Mouse (Mus musculus) intestine, embryonic 14.5 days (tissue): Measurements from ENCODE around the gene Galnt7. TPM values are rescaled to one million over a fixed set of nuclear protein-coding genes. Genes with fewer than 3 reads are reported as not detected.
A peak's percentile ranks its signal among the peaks of the same experiment; 100 is the strongest.

Experiments used
- ATAC-seq: fragments of 200-750 bp; cut with Nextera tagmentation; replicated peaks from 2 replicates; pipeline ENCODE4 v1.8.0; 2017; ENCODE audit warnings: low read depth, moderate number of reproducible peaks, moderate TSS enrichment, moderate library complexity; ENCODE audit not compliant: low FRiP score, low TSS enrichment
- DNase-seq: peaks from one replicate; pipeline ENCODE4 v3.0.0-alpha.2; 2018; ENCODE audit warnings: low spot score
- H3K27ac ChIP-seq: fragments of 300-500 bp; sonication (generic); 2 replicates; pipeline ENCODE4 v1.5.1; 2014; ENCODE audit warnings: low read depth, mild to moderate bottlenecking, control low read depth
- H3K27me3 ChIP-seq: fragments of 300-500 bp; sonication (generic); replicated peaks from 2 replicates; pipeline ENCODE4 v1.6.1; 2014; ENCODE audit warnings: low read length, control low read depth; ENCODE audit not compliant: control insufficient read depth, insufficient read depth
- H3K36me3 ChIP-seq: fragments of 300-500 bp; sonication (generic); 2 replicates; pipeline ENCODE4 v1.6.1; 2014; ENCODE audit warnings: low read length, control low read depth; ENCODE audit not compliant: control insufficient read depth, insufficient read depth
- H3K4me1 ChIP-seq: fragments of 300-500 bp; sonication (generic); replicated peaks from 2 replicates; pipeline ENCODE4 v1.6.1; 2014; ENCODE audit warnings: low read length, control low read depth, mixed read lengths; ENCODE audit not compliant: control insufficient read depth, insufficient read depth
- H3K4me2 ChIP-seq: fragments of 300-500 bp; sonication (generic); 2 replicates; pipeline ENCODE4 v1.6.1; 2014; ENCODE audit warnings: low read length
- H3K4me3 ChIP-seq: fragments of 300-500 bp; sonication (generic); 2 replicates; pipeline ENCODE4 v1.5.1; 2014; ENCODE audit warnings: low read depth, low read length, control low read depth, mixed read lengths
- H3K9ac ChIP-seq: fragments of 300-500 bp; sonication (generic); 2 replicates; pipeline ENCODE4 v1.6.1; 2014; ENCODE audit warnings: mild to moderate bottlenecking, low read length
- H3K9me3 ChIP-seq: fragments of 300-500 bp; sonication (generic); 2 replicates; pipeline ENCODE4 v1.6.1; 2016; ENCODE audit warnings: low read length, control low read depth; ENCODE audit not compliant: control insufficient read depth
- WGBS: fragments of 180-500 bp; shearing (Covaris S2); extraction: QIAGEN DNeasy Blood & Tissue Kit; methylation state at CpG from one replicate; pipeline ENCODE4 v1.1.7; 2014; 5-methylcytosine and 5-hydroxymethylcytosine counted together
- polyA plus RNA-seq: library from polyadenylated mRNA; unstranded; fragments of >200 nt; fragmentation: Nextera tagmentation; extraction: Ambion mirVana; gene quantifications from 2 replicates; pipeline ENCODE4 v1.2.1, GENCODE M21; 2014

The Galnt7 gene
- polyA plus RNA-seq, 1 experiment from 2014 or later = 26.4 TPM

DNA sequence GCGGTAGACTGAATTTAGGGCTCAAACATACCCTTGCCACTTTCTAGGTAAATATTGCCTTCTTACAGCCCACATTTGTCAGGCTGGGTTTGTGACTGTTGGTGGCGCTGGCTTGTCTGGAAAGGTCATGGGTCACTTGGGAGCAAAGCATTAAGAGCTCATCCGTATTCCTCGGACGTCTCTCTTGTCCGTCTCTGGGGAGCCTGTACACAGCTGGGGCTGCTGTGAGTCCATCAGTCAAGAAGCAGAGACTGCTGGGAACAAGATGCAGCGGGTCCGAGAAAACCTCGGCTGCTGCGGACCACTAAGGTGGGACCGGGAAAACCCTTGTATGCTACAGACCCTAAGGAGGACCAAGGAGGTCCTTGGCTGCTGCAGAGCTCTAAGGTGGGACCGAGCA, 105.3 kb downstream of the Galnt7 start:
- WGBS = 41% methylated on average over 12 of the region's 12 CpGs

GRCm38 (mm10) chr8:57546834-57547233, 106.0 kb downstream of the Galnt7 start:
- ATAC-seq (no peak), DNase-seq (no peak)
- no peak overlapping the region for H3K9ac ChIP-seq
- H3K9me3 ChIP-seq = no peaks in the 10 kb centered on the region
- WGBS = 88% methylated on average over 3 of the region's 3 CpGs
- no peak overlapping the region for H3K4me3 ChIP-seq
- H3K4me2 ChIP-seq = no peak overlapping the region
- no peaks in the 10 kb centered on the region for H3K27me3 ChIP-seq
- H3K27ac ChIP-seq = no peak overlapping the region
- no peaks in the 10 kb centered on the region for H3K4me1 ChIP-seq
- H3K36me3 ChIP-seq = no peaks in the 10 kb centered on the region

More for the DNA sequence above, 105.3 kb downstream of the Galnt7 start:
- Histone ChIP-seq H3K4me2 (no peak overlapping the region), H3K9ac (no peak overlapping the region), H3K4me3 (no peak overlapping the region), H3K36me3 (no peaks in the 10 kb centered on the region), H3K9me3 (no peaks in the 10 kb centered on the region), H3K27me3 (no peaks in the 10 kb centered on the region), H3K4me1 (no peaks in the 10 kb centered on the region), H3K27ac (no peak overlapping the region)
- ATAC-seq = no peak
- DNase-seq = no peak

DNA sequence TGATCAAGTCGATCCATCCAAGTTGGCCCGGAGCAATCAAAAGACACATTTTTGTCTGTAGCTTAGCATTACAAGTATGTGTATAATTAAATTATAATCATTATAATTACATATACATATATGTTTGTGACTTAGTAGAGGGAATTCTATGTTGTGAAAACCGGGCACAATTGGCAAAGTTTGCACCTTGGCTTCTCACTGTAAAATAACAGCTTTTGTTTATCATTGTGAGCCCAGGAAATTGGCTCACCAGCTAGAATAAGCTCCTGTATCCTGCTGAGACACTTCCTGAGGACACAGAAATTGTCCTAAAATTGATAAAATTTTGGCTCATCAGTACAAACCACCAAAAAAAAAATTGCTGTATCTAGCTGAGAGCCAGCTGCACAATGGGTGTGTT, 106.4 kb downstream of the Galnt7 start:
- no peaks in the 10 kb centered on the region for H3K9me3 ChIP-seq
- DNase-seq (no peak), ATAC-seq (no peak)
- H3K4me1 ChIP-seq = no peaks in the 10 kb centered on the region
- H3K9ac ChIP-seq = no peak overlapping the region
- no peaks in the 10 kb centered on the region for H3K27me3 ChIP-seq
- H3K27ac ChIP-seq = no peak overlapping the region
- no peak overlapping the region for H3K4me3 ChIP-seq
- no peaks in the 10 kb centered on the region for H3K36me3 ChIP-seq
- 89% methylated on average over 3 of the region's 3 CpGs for WGBS
- no peak overlapping the region for H3K4me2 ChIP-seq

- Histone ChIP-seq H3K9me3 (no peaks in the 10 kb centered on the region), H3K9ac (no peak overlapping the region), H3K4me1 (no peaks in the 10 kb centered on the region), H3K4me2 (no peak overlapping the region), H3K36me3 (peaks cover 3% of the 10 kb centered on the region), H3K27me3 (no peaks in the 10 kb centered on the region), H3K27ac (no peak overlapping the region), H3K4me3 (no peak overlapping the region)
- ATAC-seq (no peak), DNase-seq (no peak)
- WGBS = 90% methylated on average over 9 of the region's 9 CpGs
Observed at GRCm38 (mm10) chr8:57541405-57541804, 111.4 kb downstream of the Galnt7 start.

- Histone ChIP-seq H3K9me3 (no peaks in the 10 kb centered on the region), H3K9ac (no peak overlapping the region), H3K4me1 (no peaks in the 10 kb centered on the region), H3K4me2 (no peak overlapping the region), H3K4me3 (no peak overlapping the region), H3K27me3 (no peaks in the 10 kb centered on the region), H3K27ac (no peak overlapping the region), H3K36me3 (peaks cover 7% of the 10 kb centered on the region)
- no peak for DNase-seq
- WGBS = 87% methylated on average over 11 of the region's 11 CpGs
- ATAC-seq = no peak
Observed at GRCm38 (mm10) chr8:57540951-57541350, 111.9 kb downstream of the Galnt7 start.

- no peak for ATAC-seq
- Histone ChIP-seq H3K4me2 (no peak overlapping the region), H3K9me3 (no peaks in the 10 kb centered on the region), H3K9ac (no peak overlapping the region), H3K4me3 (no peak overlapping the region), H3K27me3 (no peaks in the 10 kb centered on the region), H3K36me3 (peaks cover 13% of the 10 kb centered on the region), H3K4me1 (no peaks in the 10 kb centered on the region), H3K27ac (no peak overlapping the region)
- WGBS = 45% methylated on average over 12 of the region's 12 CpGs
- DNase-seq = peak; percentile 83
Observed at GRCm38 (mm10) chr8:57540110-57540838, 112.6 kb downstream of the Galnt7 start.

DNA sequence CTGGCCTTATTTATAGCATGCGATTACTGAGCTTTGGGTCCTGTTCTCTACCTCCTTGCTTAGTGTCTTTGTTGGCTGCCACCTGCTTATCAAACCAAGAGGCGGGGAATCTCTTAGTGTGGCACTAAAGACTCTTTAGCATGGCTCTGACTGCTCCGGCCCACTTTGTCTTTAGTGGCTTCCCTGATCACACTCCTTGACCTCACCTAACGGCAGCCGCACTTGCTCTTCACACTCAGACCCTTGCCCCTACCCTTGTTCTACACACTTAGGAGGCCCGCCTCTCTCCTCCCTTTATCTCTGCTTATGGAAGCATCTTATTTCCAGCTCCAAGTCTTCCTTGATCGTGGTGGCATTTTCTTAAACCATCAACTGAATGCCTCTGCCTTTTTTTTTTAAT, 114.2 kb downstream of the Galnt7 start:
- ATAC-seq = no peak
- 86% methylated on average over 7 of the region's 7 CpGs for WGBS
- no peak overlapping the region for H3K4me2 ChIP-seq
- no peaks in the 10 kb centered on the region for H3K9me3 ChIP-seq
- H3K4me1 ChIP-seq = no peaks in the 10 kb centered on the region
- H3K36me3 ChIP-seq = peaks cover 19% of the 10 kb centered on the region
- H3K27me3 ChIP-seq = no peaks in the 10 kb centered on the region
- H3K4me3 ChIP-seq = no peak overlapping the region
- H3K9ac ChIP-seq = no peak overlapping the region
- DNase-seq = no peak
- H3K27ac ChIP-seq = no peak overlapping the region

DNA sequence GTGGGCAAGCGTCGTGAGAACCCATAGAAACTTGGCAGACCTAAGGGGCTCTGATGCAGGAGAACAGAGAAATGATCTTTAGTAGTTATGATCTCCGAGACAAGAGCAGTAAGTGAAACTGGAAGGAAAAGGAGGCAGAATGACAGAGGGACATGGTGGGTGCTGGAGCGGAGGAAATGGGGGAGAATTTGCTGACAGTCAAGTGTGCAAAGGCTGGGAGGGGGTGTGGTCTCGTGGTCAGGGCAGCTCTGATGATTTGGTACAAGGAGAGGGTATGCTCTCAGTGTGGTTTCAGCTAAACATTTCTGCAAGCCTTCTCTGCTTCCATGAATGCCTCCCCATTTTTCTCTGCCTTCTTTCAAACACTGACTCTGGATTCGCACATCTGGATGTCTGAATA, 116.7 kb downstream of the Galnt7 start:
- Histone ChIP-seq H3K27me3 (no peaks in the 10 kb centered on the region), H3K36me3 (peaks cover 19% of the 10 kb centered on the region), H3K27ac (no peak overlapping the region), H3K4me3 (no peak overlapping the region), H3K9ac (no peak overlapping the region), H3K4me2 (no peak overlapping the region), H3K4me1 (no peaks in the 10 kb centered on the region), H3K9me3 (no peaks in the 10 kb centered on the region)
- WGBS = 92% methylated on average over 6 of the region's 6 CpGs
- ATAC-seq (no peak), DNase-seq (peak; percentile 23)

- Histone ChIP-seq H3K27ac (no peak overlapping the region), H3K4me1 (peaks cover 4% of the 10 kb centered on the region; the same call in 1 of the 2 replicates), H3K36me3 (peaks cover 19% of the 10 kb centered on the region), H3K4me2 (no peak overlapping the region), H3K9ac (no peak overlapping the region), H3K9me3 (no peaks in the 10 kb centered on the region), H3K4me3 (no peak overlapping the region), H3K27me3 (no peaks in the 10 kb centered on the region)
- DNase-seq = peak; percentile 23
- 79% methylated on average over 4 of the region's 4 CpGs for WGBS
- ATAC-seq = no peak
Observed at GRCm38 (mm10) chr8:57534495-57534894, 118.3 kb downstream of the Galnt7 start.
